Mouse (Mus musculus) limb, embryonic 10.5 days (tissue): ENCODE measurements around the gene Epor. TPM values are rescaled to one million over a fixed set of nuclear protein-coding genes. Genes with fewer than 3 reads are reported as not detected.

Source experiments
- DNase-seq: peaks from one replicate; pipeline ENCODE4 v3.0.0-alpha.2; 2017; ENCODE audit warnings: low spot score
- H3K27ac ChIP-seq: fragments of 300-500 bp; sonication (generic); 2 replicates; pipeline ENCODE4 v1.5.1; 2016; ENCODE audit warnings: mild to moderate bottlenecking
- H3K27me3 ChIP-seq: fragments of 300-500 bp; sonication (generic); 2 replicates; pipeline ENCODE4 v1.6.1; 2016; ENCODE audit warnings: low read depth, mild to moderate bottlenecking; ENCODE audit not compliant: poor library complexity, severe bottlenecking
- H3K36me3 ChIP-seq: fragments of 300-500 bp; sonication (generic); 2 replicates; pipeline ENCODE4 v1.6.1; 2016; ENCODE audit warnings: mild to moderate bottlenecking, moderate library complexity
- H3K4me1 ChIP-seq: fragments of 300-500 bp; sonication (generic); 2 replicates; pipeline ENCODE4 v1.6.1; 2016
- H3K4me3 ChIP-seq: fragments of 300-500 bp; sonication (generic); 2 replicates; pipeline ENCODE4 v1.5.1; 2016; ENCODE audit warnings: mild to moderate bottlenecking, moderate library complexity
- H3K9me3 ChIP-seq: fragments of 300-500 bp; sonication (generic); replicated peaks from 2 replicates; pipeline ENCODE4 v1.6.1; 2016; ENCODE audit warnings: mild to moderate bottlenecking
- WGBS: fragments of 180-500 bp; shearing (Covaris S2); methylation state at CpG from one replicate; pipeline ENCODE4 v1.1.7; 2016; 5-methylcytosine and 5-hydroxymethylcytosine counted together
- polyA plus RNA-seq: library from polyadenylated mRNA; unstranded; fragments of >200 nt; fragmentation: Nextera tagmentation; extraction: Ambion mirVana; gene quantifications from 2 replicates; pipeline ENCODE4 v1.2.1, GENCODE M21; 2016

Epor gene
- polyA plus RNA-seq, 1 experiment from 2014 or later: 8.2 TPM

- Histone ChIP-seq H3K27ac (0 out of 2 replicates have a peak overlapping the region, but pooled peaks have one; percentile 40), H3K36me3 (no peaks in the 10 kb centered on the region), H3K27me3 (peaks cover 100% of the 10 kb centered on the region), H3K9me3 (no peaks in the 10 kb centered on the region), H3K4me1 (peaks cover 30% of the 10 kb centered on the region), H3K4me3 (peak overlapping the region; percentile 59)
- 2% methylated on average over 32 of the region's 32 CpGs for WGBS
- DNase-seq: peak; percentile 62
These were observed 25.3 kb upstream of the Epor start for GRCm38 (mm10) chr9:21988421-21989101.

GRCm38 (mm10) chr9:21987592-21988342, 24.5 kb upstream of the Epor start:
- 9% methylated on average over 36 of the region's 36 CpGs for WGBS
- H3K27ac ChIP-seq: no peak overlapping the region
- no peaks in the 10 kb centered on the region for H3K9me3 ChIP-seq
- no peaks in the 10 kb centered on the region for H3K36me3 ChIP-seq
- H3K4me3 ChIP-seq: peak overlapping the region; percentile 59
- peaks cover 97% of the 10 kb centered on the region for H3K27me3 ChIP-seq
- DNase-seq: no peak
- peaks cover 30% of the 10 kb centered on the region for H3K4me1 ChIP-seq

- Histone ChIP-seq H3K4me3 (no peak overlapping the region), H3K9me3 (no peaks in the 10 kb centered on the region), H3K4me1 (peaks cover 12% of the 10 kb centered on the region), H3K27me3 (peaks cover 66% of the 10 kb centered on the region), H3K27ac (no peak overlapping the region), H3K36me3 (peaks cover 5% of the 10 kb centered on the region; the same call in 1 of the 2 replicates)
- 31% methylated on average over 3 of the region's 3 CpGs for WGBS
- no peak for DNase-seq
These were observed 20.6 kb upstream of the Epor start for GRCm38 (mm10) chr9:21983911-21984310.

- no peak overlapping the region for H3K4me3 ChIP-seq
- peaks cover 8% of the 10 kb centered on the region; the same call in 1 of the 2 replicates for H3K36me3 ChIP-seq
- peaks cover 13% of the 10 kb centered on the region for H3K27me3 ChIP-seq
- no peak for DNase-seq
- 94% methylated on average over 4 of the region's 4 CpGs for WGBS
- H3K27ac ChIP-seq: no peak overlapping the region
- H3K9me3 ChIP-seq: no peaks in the 10 kb centered on the region
- no peaks in the 10 kb centered on the region for H3K4me1 ChIP-seq
These were observed 15.3 kb upstream of the Epor start for GRCm38 (mm10) chr9:21978398-21979128.

GRCm38 (mm10) chr9:21977972-21978371, 14.7 kb upstream of the Epor start:
- Histone ChIP-seq H3K27me3 (peaks cover 8% of the 10 kb centered on the region; the same call in 1 of the 2 replicates), H3K36me3 (peaks cover 8% of the 10 kb centered on the region; the same call in 1 of the 2 replicates), H3K4me3 (no peak overlapping the region), H3K4me1 (no peaks in the 10 kb centered on the region), H3K9me3 (no peaks in the 10 kb centered on the region), H3K27ac (no peak overlapping the region)
- DNase-seq: peak; percentile 51
- 18% methylated on average over 2 of the region's 2 CpGs for WGBS

GRCm38 (mm10) chr9:21977331-21977730, 14.0 kb upstream of the Epor start:
- Histone ChIP-seq H3K27ac (no peak overlapping the region), H3K4me3 (no peak overlapping the region), H3K4me1 (no peaks in the 10 kb centered on the region), H3K27me3 (peaks cover 8% of the 10 kb centered on the region; the same call in 1 of the 2 replicates), H3K9me3 (no peaks in the 10 kb centered on the region), H3K36me3 (peaks cover 8% of the 10 kb centered on the region; the same call in 1 of the 2 replicates)
- 93% methylated on average over 5 of the region's 5 CpGs for WGBS
- DNase-seq: no peak

GRCm38 (mm10) chr9:21976626-21977175, 13.4 kb upstream of the Epor start:
- Histone ChIP-seq H3K36me3 (peaks cover 8% of the 10 kb centered on the region; the same call in 1 of the 2 replicates), H3K4me1 (no peaks in the 10 kb centered on the region), H3K27ac (no peak overlapping the region), H3K27me3 (peaks cover 8% of the 10 kb centered on the region; the same call in 1 of the 2 replicates), H3K9me3 (no peaks in the 10 kb centered on the region), H3K4me3 (no peak overlapping the region)
- WGBS: 90% methylated on average over 10 of the region's 10 CpGs
- DNase-seq: no peak

- H3K27ac ChIP-seq: no peak overlapping the region
These were observed 6.0 kb upstream of the Epor start for GRCm38 (mm10) chr9:21969304-21969703.

GRCm38 (mm10) chr9:21968883-21969282, 5.6 kb upstream of the Epor start:
- DNase-seq: no peak
- peaks cover 4% of the 10 kb centered on the region for H3K27me3 ChIP-seq
- no peak overlapping the region for H3K27ac ChIP-seq
- H3K9me3 ChIP-seq: no peaks in the 10 kb centered on the region
- 74% methylated on average over 6 of the region's 6 CpGs for WGBS
- H3K4me3 ChIP-seq: no peak overlapping the region
- peaks cover 4% of the 10 kb centered on the region for H3K4me1 ChIP-seq
- H3K36me3 ChIP-seq: 0 out of 2 replicates have a peak, but pooled peaks cover 1% of the 10 kb centered on the region

More at GRCm38 (mm10) chr9:21969304-21969703, 6.0 kb upstream of the Epor start:
- Histone ChIP-seq H3K36me3 (0 out of 2 replicates have a peak, but pooled peaks cover 3% of the 10 kb centered on the region), H3K9me3 (no peaks in the 10 kb centered on the region), H3K27me3 (peaks cover under 1% of the 10 kb centered on the region; the same call in 1 of the 2 replicates), H3K4me3 (no peak overlapping the region), H3K4me1 (peaks cover 4% of the 10 kb centered on the region)
- 90% methylated on average over 4 of the region's 4 CpGs for WGBS
- DNase-seq: no peak

GRCm38 (mm10) chr9:21962416-21963059, 768 bp downstream of the Epor start:
- peak; percentile 78 for DNase-seq
- H3K9me3 ChIP-seq: no peaks in the 10 kb centered on the region
- H3K27ac ChIP-seq: peak overlapping the region; percentile 72
- H3K27me3 ChIP-seq: peaks cover 61% of the 10 kb centered on the region
- H3K4me1 ChIP-seq: peaks cover 42% of the 10 kb centered on the region
- peak overlapping the region; percentile 54 for H3K4me3 ChIP-seq
- peaks cover 12% of the 10 kb centered on the region for H3K36me3 ChIP-seq
- WGBS: 3% methylated on average over 34 of the region's 34 CpGs

GRCm38 (mm10) chr9:21962010-21962409, 1.3 kb downstream of the Epor start:
- DNase-seq: peak; percentile 63

More at GRCm38 (mm10) chr9:21962010-21962409, 1.3 kb downstream of the Epor start:
- Histone ChIP-seq H3K36me3 (peaks cover 16% of the 10 kb centered on the region), H3K4me1 (peaks cover 42% of the 10 kb centered on the region), H3K27me3 (peaks cover 61% of the 10 kb centered on the region), H3K4me3 (peak overlapping the region; percentile 54), H3K9me3 (no peaks in the 10 kb centered on the region), H3K27ac (peak overlapping the region; percentile 72)
- WGBS: under 1% methylated on average over 15 of the region's 15 CpGs
